Mouse (Mus musculus) spleen, postnatal 14 days (tissue): ENCODE results near the gene Rps6ka3.

ENCODE experiments used
- DNase-seq, 2 experiments: peaks; one replicate each; pipeline ENCODE4 v3.0.0; 2021 to 2022; ENCODE audit warnings: low spot score in 2 of 2

The Rps6ka3 gene

DNA sequence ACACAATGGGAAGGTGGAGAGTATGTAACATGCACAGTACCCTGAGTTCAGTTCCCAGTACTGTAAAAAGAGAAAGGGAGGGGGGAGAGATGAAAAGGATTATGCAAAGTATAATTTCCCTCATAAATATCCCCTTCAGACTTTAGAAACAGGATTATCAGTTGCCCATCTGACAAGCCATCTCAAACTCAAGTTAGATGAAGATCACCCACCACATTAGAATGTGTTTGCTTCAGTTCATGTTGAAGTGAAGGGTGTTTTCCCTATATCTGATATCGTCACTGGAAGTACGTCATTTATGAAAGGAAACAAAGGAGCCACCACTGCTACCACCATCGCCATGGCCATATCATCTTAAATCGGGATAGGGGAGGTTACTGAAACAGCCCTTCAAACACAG, at the start of gene Rps6ka3:
Rps6ka3 (plus strand) TSS at position 301 of the 400 bp plus-strand sequence.
- no peak for DNase-seq

DNA sequence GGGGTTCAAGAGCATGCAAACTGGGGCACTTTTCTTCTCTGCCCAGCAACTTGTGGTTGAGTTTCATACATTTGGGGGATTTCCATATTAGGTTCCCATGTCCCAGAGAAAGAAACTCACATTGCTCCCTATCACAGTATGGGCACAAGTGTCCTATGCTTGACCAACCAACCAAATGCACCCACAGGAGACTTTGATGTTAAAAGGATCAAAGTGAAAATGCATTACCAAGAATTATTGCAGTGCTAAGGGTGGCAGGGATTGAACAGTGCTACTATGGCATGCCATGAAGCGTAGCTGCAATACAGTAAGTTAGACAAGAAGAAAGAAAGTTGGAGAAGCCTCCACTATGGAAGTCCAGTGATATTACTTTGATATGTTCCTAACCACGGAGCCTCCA, 40.9 kb upstream of the Rps6ka3 start:
- DNase-seq, result no peak

DNA sequence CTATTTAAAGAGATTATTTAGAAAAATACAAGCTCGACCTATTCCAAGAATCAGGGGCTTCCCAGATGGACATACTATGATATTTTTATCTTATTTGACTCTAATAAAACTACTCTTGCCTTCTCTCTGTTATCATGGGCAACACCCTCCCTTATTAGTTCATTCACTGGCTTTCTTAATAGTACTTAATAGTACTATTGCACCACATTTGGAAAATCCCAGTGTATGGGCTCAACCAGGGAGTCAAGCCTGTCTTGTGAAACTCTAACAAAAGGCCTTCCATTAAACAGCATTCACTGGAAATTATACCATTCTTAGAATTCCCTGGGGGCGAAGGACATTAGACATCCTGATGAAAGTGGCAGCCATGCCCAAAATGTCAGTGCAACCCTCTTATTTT, 38.5 kb upstream of the Rps6ka3 start:
- DNase-seq, result no peak

DNA sequence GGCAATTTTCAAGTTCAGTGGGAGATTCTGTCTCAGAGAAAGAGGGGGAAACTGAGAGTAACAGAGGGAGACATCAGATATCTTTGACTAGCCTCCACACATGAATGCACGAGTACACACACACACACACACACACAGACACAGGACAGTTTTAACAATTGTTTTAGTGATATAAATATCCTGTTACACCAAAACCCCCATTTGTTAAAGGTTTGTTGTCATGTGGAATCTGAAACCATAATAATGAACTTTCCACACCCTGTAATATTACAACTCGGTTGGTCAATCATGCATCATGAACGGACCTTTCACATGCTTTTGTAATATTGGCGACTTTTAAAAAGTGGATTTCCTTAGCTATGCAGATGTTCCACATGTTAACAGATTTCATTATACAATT, 18.5 kb upstream of the Rps6ka3 start:
- no peak for DNase-seq

DNA sequence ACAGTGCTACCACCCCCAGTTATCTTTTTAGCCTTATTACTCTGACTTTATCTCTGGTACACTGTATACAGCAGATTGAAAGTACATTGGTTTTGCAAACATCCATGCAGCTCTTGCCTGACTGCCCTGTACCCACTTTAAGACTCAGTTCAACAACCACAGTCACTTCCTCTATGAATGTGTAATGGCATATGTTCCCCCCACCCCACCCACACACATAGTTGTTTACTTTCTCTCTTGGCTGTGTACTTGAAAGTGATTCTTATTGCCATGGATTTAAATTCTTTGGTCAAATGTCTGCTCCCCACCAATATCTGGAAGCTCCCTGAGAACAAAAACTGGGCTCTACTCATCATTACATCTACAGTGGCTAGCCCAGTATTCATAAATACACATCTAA, 10.6 kb upstream of the Rps6ka3 start:
- DNase-seq, result no peak

DNA sequence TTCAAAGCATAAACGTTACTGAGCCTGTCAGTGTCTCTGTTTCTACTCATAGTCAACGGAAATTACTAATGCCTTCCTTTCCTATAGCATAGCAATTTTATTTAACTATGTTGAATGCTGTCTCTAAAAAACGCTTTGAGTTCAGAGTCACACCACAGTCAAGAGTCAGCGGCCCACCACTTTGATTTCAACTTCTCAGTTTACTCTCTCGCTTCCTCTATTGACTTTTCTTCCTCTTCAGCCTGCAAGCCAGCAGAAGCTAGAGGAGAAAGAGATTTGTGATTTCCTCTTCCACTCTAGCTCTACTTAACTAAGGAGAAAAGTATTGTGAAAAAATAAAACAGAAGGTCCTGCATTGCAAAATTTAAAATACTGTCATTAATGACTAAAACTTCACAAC, 10.0 kb upstream of the Rps6ka3 start:
- DNase-seq, result no peak

DNA sequence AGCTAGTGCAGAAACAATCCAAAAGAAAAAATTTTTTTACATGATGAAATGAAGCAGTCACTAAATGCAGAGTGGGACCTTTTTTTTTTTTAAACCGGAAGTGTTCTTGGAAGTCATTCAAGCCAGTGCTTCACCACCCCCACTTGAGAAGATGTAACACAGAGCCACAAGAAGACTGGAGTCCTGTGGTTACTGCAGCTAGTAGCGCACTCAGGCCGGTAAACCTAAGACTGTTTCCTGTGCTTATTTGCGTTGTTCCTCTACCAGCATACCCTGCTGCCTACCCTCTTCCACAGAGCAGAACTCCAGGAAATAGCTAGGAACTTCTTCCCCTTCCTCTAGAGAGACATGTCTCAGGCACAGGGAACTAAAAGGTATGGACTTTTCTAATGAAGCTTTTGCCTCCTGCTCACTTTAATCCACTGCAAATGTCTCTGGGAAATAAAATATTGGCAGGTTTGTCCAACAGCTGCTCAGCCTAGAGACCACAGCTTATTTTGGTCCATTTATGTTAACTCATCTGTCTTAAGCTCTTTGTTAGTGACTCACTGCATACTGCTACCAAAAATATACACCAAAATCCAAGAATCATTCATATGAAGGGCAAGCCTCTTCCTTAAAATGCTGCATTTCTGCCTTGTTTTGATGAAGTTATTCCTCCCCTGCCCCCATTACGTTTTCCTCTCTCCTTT, 931 bp downstream of the Rps6ka3 start:
- DNase-seq, result no peak

DNA sequence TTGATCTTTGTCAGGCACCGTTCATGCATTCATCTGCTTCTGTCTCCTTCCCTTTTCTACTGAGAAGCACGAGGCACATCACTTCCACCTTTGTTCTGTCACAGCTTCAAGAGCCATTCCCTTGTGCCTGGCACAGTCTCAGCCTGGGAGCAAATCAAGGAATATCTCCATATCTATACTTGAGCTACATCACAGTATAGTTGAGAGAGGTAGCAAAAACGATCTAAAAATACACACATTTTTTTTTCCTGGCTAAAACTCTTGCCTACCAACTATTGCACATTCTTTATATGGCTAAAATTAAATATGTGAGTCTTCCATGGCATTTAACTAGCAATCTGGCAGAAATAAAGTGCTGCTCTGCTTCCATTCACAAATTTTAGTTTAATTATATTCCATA, 5.1 kb downstream of the Rps6ka3 start:
- DNase-seq, result no peak

DNA sequence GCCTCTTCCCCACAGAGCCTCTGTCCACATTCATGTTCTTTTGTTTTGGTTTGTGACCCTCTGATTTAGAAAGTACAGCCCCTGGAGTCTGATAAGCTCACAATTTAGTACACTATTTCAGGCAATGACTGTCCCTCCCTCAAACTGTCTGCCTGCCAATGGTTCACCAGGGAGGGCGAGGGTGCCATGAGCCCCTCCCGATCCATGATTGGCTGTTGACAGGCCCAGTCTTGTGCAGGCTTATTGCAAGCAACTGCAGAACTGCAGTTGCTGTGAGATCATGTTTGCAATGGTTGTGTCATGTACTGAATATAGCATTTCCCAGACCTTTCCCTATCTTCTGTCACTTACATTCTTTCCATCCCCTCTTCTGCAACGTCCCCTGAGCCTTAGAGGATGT, 12.4 kb downstream of the Rps6ka3 start:
- DNase-seq, result no peak

DNA sequence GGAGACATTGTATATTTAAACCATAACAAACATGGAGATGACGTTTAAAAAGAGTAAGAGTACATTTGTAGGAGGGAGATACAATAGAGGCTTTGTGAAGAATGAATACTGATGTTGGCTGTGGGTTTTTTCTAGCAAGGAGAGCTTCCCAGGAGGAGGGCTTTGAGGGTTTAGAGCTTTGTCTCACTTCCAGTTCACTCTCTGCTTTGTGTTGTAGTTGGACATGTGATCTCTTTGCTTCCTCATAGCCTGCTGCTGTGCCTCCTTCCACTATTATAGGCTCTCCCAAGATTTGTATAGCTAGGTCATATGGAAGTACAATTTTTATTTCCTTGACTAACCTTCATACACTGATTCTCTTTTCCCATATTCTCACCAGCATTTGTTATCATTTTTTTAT, 27.2 kb downstream of the Rps6ka3 start:
- DNase-seq, result no peak

DNA sequence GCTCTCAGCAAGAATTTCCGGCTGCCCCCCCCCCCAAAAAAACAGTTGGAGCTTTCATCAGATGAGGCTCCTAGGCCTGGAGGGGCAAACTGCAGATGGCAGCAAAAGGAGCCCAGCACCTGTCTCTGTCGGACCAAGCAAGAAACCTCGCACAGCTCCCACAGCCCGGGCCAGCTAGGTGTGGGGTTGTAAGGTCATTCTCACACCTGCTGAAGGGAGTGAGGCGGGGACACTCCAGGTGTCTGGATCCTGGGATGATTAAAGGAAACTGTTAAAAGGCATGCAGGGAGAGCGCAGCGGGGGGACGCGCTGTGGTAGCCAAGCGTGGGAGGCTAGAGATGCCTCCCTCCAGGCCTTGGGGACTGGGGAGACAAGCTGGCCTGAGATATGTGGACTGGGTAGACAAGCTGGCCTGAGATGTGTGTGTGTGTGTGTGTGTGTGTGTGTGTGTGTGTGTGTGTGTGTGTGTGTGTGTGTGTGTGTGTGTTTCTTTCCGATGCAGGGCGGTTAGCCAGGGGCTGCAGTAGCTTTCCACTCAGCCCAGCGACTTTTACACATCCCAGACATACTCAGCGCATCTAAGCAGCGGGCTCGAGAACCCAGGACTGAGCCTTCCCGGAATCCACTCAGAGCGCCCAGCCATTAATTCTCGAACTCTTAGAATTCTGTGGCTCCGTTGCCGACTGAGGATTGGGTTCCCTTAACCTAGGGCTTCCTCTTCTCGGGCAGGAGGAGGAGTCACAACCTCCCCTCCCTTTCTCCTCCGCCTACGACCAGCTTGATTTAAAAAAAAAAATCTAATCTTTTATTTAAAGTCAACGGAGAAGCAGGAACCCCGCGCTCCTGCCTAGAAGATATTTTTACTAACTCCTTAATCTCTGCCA, 44.1 kb downstream of the Rps6ka3 start:
- peak; percentile 7 to 8 for DNase-seq

DNA sequence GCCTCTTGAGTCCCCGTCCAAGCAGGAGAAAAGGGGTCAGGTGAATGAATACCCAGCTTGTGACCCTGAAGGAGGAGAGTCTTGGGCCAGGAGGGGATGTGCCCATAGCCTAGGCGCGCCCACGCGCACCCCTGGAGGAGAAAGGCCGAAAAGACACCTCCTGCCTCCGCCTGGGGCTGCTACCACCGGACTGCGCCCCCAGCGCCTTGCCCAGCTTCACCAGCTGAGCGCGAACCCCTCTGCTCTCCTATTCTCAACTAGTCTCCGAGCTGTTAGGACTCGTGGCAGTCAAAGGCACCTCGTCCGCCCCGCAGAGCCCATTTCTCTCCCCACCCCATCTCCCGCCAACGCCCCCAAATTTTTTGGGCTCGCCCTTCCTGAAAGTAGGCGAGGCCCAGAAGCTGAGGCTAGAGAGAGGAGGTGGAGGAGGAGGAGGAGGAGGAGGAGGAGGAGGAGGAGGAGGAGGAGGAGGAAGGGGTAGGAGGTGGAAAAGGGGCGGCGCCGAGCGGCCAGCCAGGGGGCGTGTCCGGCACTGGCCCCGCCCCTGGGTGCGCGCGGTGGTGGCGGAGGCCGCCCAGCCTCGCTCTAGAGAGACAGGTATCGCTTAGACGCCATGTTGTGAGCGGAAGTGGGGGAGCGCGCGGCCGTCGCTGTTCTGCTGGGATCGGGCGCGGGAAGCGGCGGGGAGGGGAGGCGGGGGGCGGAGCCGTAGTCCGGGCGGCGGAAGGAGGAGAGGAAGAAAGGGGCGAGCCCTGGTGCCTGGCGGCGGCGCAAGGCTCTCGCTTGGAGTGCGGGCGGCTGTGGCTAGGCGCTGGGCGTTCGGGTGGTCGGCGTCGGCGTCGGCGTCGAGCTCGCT, 45.2 kb downstream of the Rps6ka3 start:
- DNase-seq, result peak; percentile 76 to 79

DNA sequence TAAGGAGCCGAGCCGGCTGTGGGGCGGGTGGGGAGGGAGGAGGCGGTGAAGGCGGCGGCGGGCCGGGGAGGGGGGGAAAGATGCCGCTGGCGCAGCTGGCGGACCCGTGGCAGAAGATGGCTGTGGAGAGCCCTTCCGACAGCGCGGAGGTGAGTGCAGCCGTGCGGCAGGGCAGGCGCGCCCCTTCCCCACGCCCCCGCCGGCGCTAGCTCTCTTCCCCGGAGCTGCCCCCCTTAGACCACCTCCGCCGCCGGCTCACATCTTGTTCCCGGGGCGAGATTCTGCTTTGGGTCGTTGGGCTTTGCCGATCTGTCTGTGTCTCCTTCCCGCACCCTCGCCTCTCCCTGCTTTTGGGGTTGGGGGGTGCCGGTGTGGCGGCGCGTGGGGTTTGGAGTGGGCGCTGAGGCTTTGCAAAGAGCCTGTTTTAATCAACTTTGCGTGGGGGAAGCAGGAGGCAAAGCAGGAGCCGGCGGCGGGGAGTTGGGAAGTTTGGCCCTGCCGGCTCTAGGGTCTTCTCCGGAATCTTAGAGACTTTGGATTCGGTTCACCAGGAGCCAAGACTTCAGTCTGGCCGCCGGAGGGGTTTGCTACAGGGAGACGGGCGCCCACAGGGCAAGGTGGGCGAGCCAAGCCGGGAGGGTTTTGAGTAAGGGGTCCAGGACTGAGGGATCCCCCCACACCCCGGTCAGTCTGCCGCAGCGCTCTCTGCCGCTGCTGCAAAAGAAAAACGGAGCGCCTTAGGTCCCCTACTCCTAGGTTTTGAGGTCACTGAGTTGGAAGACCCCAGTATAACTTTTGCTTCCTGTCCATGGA, 46.1 kb downstream of the Rps6ka3 start:
- peak; percentile 7 to 8 for DNase-seq

DNA sequence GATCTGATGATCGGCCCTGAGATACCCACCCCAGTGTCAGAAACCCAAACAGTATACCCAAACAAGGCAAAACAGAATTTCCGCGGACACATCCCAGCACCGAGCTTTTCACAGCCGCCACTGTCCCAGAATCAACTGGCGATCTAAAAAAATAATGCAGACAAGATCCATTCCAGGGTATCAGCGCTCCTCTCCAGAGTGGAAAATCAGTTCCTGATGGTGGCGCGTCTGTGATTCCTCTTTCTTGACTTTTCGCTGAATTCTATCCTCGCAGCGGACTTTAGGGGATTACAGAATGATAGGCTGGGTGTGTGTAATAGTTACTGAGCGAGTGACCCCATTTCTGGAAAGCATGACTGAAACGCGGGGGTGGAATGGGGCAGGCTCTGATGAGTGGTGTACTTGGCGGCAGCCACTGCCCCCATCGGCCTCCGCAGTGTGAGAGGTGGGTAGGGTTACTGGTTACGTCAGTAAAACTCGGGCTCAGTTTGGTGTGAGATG, 46.9 kb downstream of the Rps6ka3 start:
- peak; percentile 5 to 9 for DNase-seq

DNA sequence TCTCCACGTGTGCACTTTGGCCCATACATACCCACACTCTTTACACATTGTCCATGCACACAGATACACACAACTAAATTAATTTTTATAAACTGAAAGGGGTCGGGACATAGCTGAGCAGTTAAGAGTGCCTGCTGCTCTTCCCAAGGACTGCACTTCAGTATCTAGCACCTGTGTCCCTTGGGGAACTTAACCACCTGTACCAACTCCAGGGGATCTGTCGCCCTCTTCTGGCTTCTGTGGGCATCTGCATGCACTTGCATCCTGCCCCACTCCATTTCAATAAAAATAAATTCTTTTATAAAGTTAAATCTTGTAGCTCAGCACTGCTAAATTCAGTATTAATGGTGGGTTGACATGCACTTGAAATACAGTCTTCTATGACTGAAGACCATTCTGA, 54.6 kb downstream of the Rps6ka3 start:
- DNase-seq, result peak; percentile 6 to 7

DNA sequence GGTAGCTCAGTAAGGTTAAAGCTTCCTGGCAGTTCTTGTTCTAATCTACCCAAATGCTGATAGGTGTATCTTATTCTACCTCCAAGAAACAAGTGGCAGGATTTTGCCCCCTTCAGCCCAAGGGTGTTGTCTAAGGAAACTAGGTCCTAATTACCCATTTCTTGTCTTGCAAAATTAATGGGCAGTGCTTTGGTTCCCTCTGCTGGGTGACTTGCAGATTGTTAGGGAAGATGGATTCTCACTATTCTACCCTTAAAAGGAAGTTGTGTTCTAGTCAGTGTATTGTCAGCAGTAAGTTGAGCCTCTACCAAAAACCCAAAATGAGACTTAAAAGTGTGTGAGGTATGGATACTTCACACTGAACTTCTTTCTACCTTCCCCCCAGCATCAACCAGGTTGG, 59.0 kb downstream of the Rps6ka3 start:
- DNase-seq, result peak in 1 of 2 experiments; percentile 12

DNA sequence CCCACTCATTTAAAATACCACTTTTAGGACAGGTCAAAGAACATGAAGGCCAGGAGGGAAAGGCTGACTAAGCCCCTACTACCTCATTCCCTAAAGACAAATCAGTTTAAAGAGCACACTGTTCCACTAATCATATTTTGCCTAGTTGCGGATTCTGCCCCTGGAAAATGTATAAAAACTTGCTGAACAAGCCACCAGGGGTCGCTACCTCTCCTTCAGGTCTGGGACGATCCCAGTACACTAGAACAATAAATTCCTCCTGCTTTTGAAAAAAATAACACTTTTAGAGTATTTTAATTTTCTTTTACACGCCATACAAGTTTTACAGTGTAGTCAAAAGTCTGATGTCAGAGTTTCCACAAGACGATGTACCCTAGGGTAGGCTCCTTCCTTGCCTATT, 76.7 kb downstream of the Rps6ka3 start:
- DNase-seq, result peak in 1 of 2 experiments; percentile 1

DNA sequence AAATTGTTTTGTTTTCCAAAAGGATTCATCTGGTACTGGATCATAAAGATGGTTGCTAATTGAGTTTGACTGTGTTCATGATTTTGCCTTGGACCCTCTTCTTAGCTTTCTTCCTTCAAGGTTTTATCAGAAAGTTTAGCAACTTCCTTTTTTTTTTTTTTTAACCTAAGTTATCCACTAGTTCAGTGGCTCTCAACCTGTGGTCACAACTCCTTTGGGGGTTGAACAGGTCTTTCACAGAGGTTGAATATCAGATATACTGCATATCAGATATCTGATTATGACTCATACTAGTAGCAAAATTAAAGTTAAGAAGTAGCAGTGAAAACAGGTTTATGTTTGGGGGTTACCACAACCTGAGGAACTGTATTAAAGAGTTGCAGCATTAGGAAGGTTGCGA, 85.8 kb downstream of the Rps6ka3 start:
- no peak for DNase-seq

DNA sequence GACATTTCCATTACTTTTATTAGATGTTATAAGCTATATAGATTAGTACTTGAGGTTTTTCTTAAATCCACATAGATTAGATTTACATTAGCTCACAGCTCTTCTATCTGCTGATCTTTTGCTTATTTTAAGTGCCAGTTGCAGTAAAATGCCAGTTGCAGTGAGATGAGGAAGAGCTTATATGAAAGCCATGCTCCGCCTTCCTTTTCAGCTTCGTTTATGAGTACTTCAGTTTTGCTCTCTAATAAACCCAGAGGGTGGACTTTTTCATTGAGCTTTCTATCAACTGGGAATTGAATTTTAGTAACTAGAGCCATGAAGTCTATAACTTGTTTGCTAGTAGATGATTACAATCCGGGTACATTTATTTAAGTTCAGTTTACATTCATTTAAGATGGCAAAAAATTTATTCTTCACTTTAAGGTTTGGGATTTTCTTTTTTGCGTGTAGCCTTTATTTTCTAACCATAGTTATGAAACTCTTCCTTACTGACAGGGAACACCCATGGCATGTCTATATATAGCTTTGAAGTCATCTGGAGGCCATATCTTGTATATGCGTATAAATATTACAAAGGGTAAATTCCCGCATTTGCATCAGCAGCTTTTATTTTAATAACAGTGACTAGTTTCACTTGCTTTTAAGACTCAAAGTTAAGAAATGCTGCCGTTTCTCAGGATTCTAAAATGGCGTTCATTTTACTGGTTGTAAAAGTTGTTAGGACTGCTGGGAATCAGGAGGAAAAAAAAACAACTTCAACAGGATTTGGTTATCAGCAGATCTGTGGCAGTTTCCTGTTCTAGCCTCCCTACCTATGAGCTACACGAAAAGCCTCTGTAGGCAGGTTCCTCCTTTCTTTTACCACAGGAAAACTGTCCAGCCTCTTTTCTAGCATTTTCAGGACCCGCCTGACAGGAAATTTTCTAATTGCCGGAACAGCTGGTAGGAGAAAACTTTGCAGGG, 92.5 kb downstream of the Rps6ka3 start:
- no peak for DNase-seq

DNA sequence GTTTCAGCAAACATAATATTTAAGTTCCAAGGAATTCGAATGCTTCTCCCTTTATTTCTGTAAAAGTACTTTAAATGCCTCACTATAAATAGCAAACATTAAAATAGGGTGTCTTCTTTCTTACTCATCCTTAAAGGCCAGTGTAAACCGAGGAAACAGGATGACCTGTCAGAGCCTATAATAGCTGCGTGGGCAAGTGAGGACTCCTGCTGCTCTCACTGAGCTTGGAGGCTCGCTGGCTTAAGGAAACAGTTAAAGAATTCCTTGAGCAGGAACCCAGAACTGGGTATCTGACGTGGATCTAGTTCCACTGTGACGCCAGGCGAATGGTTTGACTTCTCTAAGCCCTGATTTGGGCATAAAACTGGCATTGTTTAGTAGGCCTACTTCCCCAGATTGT, 105.2 kb downstream of the Rps6ka3 start:
- no peak for DNase-seq
